Mouse (Mus musculus) c-Kit-negative CD71-positive TER-119-positive erythroid progenitor cells, embryonic 14.5 days (primary cell): Measurements from ENCODE around the gene Igdcc3.

Source experiments
- DNase-seq: peaks from one replicate; pipeline ENCODE4 v3.0.0-alpha.2; 2013; ENCODE audit warnings: low read depth, low spot score

Igdcc3 gene

GRCm38 (mm10) chr9:65140491-65140890 lies 498 bp upstream of the Igdcc3 start:
- no peak for DNase-seq

GRCm38 (mm10) chr9:65141306-65141975 lies 452 bp downstream of the Igdcc3 start:
- DNase-seq, result no peak

- no peak for DNase-seq
Measured at GRCm38 (mm10) chr9:65141976-65142318, 958 bp downstream of the Igdcc3 start.

DNA sequence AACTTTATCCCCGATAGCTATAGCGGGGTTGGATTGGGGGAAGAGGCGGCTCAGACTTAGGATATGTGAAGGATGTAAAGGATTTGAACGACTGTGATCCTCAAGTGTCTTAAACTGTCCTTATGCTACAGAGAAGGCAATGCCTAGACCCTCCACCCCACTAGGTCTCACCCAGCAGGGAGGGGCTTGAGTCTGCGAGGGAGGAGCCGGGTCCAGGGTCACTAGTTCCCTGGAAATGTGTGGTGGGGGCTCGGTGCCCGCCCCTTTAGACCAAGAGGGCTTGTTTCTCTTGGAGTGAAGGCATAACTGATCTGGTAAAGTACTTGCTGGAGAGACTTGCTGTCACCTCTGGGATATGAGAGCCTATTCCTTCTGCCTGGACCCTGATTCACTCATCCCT lies 1.4 kb downstream of the Igdcc3 start:
- DNase-seq, result no peak

DNA sequence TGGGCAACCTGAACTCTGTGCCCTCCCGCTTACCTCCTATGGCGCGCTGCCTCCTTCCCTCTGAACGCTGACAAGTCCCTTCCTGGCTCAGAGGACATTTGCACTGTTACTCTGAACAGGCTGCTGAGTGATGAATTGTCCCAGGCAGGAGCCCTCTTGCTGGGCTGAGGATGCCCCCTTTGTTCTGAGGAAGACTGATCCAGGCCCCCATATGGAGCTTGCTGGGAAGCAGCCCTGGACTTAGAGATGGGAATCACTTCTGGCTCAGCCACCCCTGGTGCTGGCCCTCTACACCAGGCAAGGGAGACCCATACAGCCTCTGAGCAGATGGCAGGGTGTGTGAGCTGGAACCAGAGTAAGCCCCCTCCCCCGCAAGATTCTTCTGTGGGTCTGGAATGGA lies 5.0 kb downstream of the Igdcc3 start:
- no peak for DNase-seq

DNA sequence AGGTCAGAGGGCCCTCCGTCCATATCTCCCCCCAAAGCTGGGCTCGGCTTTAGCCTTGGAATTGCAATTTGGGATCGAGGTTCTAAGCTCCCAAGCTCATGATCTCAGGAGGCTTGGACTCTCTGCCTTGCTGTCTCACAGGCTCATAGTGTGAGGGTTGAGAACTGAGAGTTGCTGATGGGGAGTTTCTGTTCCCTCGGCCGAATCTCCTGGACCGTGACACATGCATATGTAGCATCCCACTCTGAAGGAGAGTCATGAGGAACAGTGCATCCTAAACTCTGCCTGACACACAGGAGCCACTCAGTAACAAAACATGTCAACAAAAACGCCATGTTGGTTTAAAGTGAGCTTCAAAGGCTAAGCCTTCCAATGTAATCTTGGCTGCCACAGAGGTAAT lies 7.5 kb downstream of the Igdcc3 start:
- no peak for DNase-seq

DNA sequence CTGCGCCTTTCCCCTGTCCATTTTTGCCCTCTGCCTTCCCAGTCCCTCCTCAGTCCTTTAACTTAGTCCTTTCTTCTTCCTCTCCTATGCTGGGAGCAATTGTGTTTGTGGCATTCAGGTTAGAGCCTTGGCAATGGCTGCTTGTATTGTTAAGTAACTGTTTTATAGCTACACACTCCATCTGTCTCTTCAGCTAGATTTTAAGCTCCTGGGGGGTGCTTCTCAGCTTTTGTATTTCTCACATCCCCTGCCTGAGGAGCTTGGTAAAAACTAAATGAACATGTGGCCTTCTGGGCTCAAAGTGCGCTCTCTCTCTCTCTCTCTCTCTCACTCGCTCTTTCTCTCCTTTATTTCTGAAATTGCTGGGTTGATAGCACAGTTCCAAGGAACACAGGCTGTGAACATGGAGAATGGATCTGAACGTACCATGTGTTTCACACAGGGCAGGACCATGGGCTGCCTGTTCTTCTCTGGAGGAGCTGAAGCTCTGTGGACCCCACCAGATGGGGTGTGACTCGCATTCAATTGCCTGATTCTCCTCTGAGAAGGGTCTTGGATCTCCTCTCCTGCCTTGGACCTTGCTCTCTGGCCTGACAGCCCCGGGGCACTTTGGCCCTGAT lies 11.8 kb downstream of the Igdcc3 start:
- no peak for DNase-seq

DNA sequence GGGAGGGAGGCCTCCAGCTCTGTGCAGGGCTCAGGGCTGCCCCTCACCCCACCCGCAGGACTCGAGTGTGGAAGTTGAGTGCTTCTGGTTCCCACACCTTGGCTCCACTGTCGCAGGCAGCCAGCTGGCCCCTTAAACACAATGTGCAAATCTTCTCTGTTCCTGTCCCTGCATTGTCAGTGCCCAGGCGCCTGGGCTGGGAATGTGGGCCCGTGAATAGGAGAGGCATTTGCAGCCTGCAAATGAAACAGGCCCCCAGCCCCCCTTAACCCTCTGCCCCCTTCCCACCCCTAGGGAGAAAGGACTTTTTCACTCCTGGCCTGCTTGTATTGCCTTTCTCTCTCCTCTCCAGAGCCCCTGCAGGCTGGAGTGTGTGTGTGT lies 12.3 kb downstream of the Igdcc3 start:
- DNase-seq, result no peak

- no peak for DNase-seq
Measured at GRCm38 (mm10) chr9:65154692-65155455, 13.9 kb downstream of the Igdcc3 start.

DNA sequence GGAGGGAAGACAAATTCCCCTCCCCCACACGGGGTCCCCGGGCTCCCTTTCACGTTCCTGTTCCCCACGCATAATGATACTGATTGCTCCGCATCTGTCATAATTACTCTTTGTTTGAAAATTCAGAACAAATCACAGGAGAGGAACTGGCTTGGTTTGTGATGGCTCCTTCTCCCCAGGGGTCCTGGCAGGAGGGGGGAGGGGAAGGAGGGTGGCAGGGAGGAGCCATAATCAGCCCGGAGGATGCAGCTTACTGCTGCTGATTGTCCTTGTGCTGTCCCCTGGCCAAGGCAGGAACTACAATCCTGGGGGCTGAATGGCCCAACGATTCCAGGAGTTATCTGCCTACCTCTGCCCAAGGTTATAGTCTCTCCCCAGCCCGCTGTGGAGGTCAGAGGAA lies 15.6 kb downstream of the Igdcc3 start:
- no peak for DNase-seq

GRCm38 (mm10) chr9:65157631-65158030 lies 16.6 kb downstream of the Igdcc3 start:
- no peak for DNase-seq

- no peak for DNase-seq
Measured at GRCm38 (mm10) chr9:65161188-65161587, 20.2 kb downstream of the Igdcc3 start.

DNA sequence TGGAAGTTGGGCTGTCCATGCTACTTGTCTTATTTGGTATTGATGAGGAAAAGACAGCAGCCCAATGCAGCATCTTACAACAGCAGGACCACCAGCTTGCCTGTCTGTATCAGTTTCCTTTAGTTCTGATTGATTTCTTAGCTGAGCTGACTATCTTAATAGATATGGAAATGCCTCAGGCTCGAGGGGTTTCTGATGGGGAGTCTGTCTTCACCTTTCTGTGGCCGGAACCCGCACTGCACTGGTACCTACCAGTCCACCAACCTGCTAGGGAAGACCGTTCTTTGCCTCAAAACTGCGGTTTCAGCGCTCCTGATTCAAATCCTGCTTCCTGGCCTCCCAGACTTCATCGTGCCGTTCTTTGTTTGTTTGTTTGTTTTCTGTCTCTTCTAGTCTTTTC lies 20.9 kb downstream of the Igdcc3 start:
- no peak for DNase-seq

GRCm38 (mm10) chr9:65162711-65163639 lies 22.0 kb downstream of the Igdcc3 start:
- DNase-seq, result no peak

- DNase-seq, result no peak
Measured at GRCm38 (mm10) chr9:65164870-65165269, 23.9 kb downstream of the Igdcc3 start.

GRCm38 (mm10) chr9:65166386-65166785 lies 25.4 kb downstream of the Igdcc3 start:
- no peak for DNase-seq

- no peak for DNase-seq
Measured at GRCm38 (mm10) chr9:65168534-65168933, 27.5 kb downstream of the Igdcc3 start.

DNA sequence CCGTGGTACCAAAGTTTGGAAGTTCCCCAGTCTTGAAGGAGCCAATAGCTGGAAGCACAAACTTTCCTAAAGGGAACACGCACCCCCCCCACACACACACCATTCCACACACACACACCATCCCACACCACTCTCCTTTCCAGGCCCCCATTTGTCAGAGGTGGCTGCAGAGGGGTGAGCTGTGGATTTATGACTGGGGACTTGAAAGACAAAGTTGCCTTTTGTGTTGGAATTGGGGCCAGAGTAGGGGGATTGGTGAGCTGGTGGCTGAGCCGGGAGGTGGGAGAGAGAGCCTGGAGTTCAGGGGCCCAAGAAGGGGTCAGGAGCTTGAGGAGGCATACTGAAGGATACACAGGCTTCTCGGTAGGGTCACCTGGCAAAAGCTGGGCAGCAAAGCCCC lies 28.0 kb downstream of the Igdcc3 start:
- no peak for DNase-seq

DNA sequence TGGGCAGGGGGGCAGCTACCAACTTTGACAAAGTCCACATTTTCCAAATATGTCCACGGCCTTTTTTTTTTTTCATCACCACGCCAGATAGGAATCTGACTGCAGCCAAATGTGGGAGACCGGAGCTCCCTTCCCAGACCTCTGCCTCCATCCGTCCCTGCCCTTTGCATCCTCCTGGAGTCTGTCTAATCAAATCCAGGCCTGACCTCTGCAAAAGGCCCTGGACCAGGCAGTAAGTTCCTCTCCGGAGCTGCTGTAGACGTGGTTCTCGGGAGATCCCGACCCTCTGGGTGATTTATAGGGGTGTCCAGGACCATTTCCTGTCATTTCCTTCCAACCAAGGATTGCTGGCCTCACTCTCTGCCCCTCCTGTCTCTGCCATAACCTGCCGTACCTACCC lies 31.7 kb downstream of the Igdcc3 start:
- DNase-seq, result no peak

- no peak for DNase-seq
Measured at GRCm38 (mm10) chr9:65175234-65175938, 34.4 kb downstream of the Igdcc3 start.
